Mouse (Mus musculus) ES-E14 (cell line): ENCODE results near the gene Pitpnc1. TPM values are rescaled to one million over a fixed set of nuclear protein-coding genes. Genes with fewer than 3 reads are reported as not detected.

Source experiments
- DNase-seq: peaks from one replicate; pipeline ENCODE4 v3.0.0-alpha.2; 2013; ENCODE audit warnings: low read depth, low spot score
- H3K27ac ChIP-seq: 2 replicates; pipeline ENCODE4 v1.5.1; 2012; ENCODE audit warnings: low read depth, mild to moderate bottlenecking, low read length, moderate library complexity, mixed read lengths; ENCODE audit not compliant: poor library complexity, insufficient read depth, severe bottlenecking
- H3K36me3 ChIP-seq: 2 replicates; pipeline ENCODE4 v1.6.1; 2012; ENCODE audit warnings: mild to moderate bottlenecking, low read length, moderate library complexity, mixed read lengths; ENCODE audit not compliant: control insufficient read depth, poor library complexity, insufficient read depth, severe bottlenecking
- H3K4me1 ChIP-seq, 2 experiments: fragments of 150-350 bp in 1 of 2; sonication (generic) in 1 of 2; 2 replicates each; pipeline ENCODE4 v1.6.1; 2012; ENCODE audit warnings: low read length in 2 of 2, mild to moderate bottlenecking in 1 of 2, mixed read lengths in 1 of 2; ENCODE audit not compliant: control insufficient read depth in 2 of 2, insufficient read depth in 2 of 2, poor library complexity in 1 of 2
- H3K4me3 ChIP-seq, 2 experiments: fragments of 150-350 bp in 1 of 2; sonication (generic) in 1 of 2; 2 replicates each; pipeline ENCODE4 v1.5.1; 2012; ENCODE audit warnings: low read length in 2 of 2, low read depth in 1 of 2, mild to moderate bottlenecking in 1 of 2, mixed read lengths in 1 of 2; ENCODE audit not compliant: insufficient read depth in 1 of 2, poor library complexity in 1 of 2, severe bottlenecking in 1 of 2
- H3K9ac ChIP-seq: 2 replicates; pipeline ENCODE4 v1.6.1; 2012; ENCODE audit warnings: low read depth, mild to moderate bottlenecking, low read length, mixed read lengths; ENCODE audit not compliant: poor library complexity, insufficient read depth, severe bottlenecking
- H3K9me3 ChIP-seq: fragments of 150-350 bp; sonication (generic); 2 replicates; pipeline ENCODE4 v1.6.1; 2012; ENCODE audit warnings: low read depth, mild to moderate bottlenecking, low read length; ENCODE audit not compliant: control insufficient read depth, insufficient read depth
- CHD2 ChIP-seq: IDR thresholded peaks from 2 replicates; pipeline ENCODE4 v1.6.1; 2014; ENCODE audit warnings: mild to moderate bottlenecking, low read depth, low read length, inconsistent platforms
- HCFC1 ChIP-seq: IDR thresholded peaks from 2 replicates; pipeline ENCODE4 v1.6.1; 2012; ENCODE audit warnings: low read length, inconsistent platforms, borderline replicate concordance; ENCODE audit not compliant: insufficient read depth
- MAFK ChIP-seq: IDR thresholded peaks from 2 replicates; pipeline ENCODE4 v1.6.1; 2014; ENCODE audit warnings: mild to moderate bottlenecking, low read depth, low read length, inconsistent platforms; ENCODE audit not compliant: insufficient read depth
- ZC3H11A ChIP-seq: IDR thresholded peaks from 2 replicates; pipeline ENCODE4 v1.6.1; 2012; ENCODE audit warnings: low read depth, mild to moderate bottlenecking, inconsistent platforms, low read length, borderline replicate concordance
- ZNF384 ChIP-seq: IDR thresholded peaks from 2 replicates; pipeline ENCODE4 v1.6.1; 2012; ENCODE audit warnings: low read depth, low read length, inconsistent platforms
- in situ Hi-C, 2 experiments: fragments of 600-800 bp; cut with MboI; formaldehyde crosslinking; loops; one replicate each; pipeline ENCODE4 v1.15.1; 2025; ENCODE audit warnings: low sequenced_read_pairs in 2 of 2, inconsistent platforms in 1 of 2; ENCODE audit not compliant: unreplicated experiment in 2 of 2
- total RNA-seq: library from RNA; depleted of rRNA; stranded (reverse); fragments of 300-350 nt; gene quantifications from 2 replicates; pipeline ENCODE4 v1.2.3, GENCODE M21; 2012

The Pitpnc1 gene
- total RNA-seq, 1 experiment = 37.3 TPM

- Histone ChIP-seq H3K9me3 (no peaks in the 10 kb centered on the region), H3K4me3 (no peak overlapping the region), H3K27ac (no peak overlapping the region), H3K9ac (no peak overlapping the region), H3K36me3 (peaks cover 7% of the 10 kb centered on the region; the same call in 1 of the 2 replicates), H3K4me1 (peaks cover 0 to 18% of the 10 kb centered on the region in 2 experiments; a peak in 1 of 4 replicates)
- in situ Hi-C loops = no loop called here
- no peak for TF ChIP-seq MAFK
- TF ChIP-seq HCFC1 = no peak
- no peak for TF ChIP-seq ZC3H11A
- TF ChIP-seq ZNF384 = no peak
- DNase-seq = no peak
These were observed 144.5 kb downstream of the Pitpnc1 start for GRCm38 (mm10) chr11:107325739-107326725.

- Histone ChIP-seq H3K4me1 (peaks cover 2 to 18% of the 10 kb centered on the region in 2 experiments; a peak in 3 of 4 replicates), H3K36me3 (peaks cover 5% of the 10 kb centered on the region; the same call in 1 of the 2 replicates), H3K9me3 (no peaks in the 10 kb centered on the region), H3K27ac (no peak overlapping the region), H3K9ac (no peak overlapping the region), H3K4me3 (no peak overlapping the region)
- TF ChIP-seq MAFK = no peak
- no peak for TF ChIP-seq ZC3H11A
- TF ChIP-seq CHD2 = no peak
- no peak for TF ChIP-seq HCFC1
- no peak for TF ChIP-seq ZNF384
- in situ Hi-C loops = no loop called here
- DNase-seq = no peak
These were observed 145.3 kb downstream of the Pitpnc1 start for GRCm38 (mm10) chr11:107325226-107325625.

DNA sequence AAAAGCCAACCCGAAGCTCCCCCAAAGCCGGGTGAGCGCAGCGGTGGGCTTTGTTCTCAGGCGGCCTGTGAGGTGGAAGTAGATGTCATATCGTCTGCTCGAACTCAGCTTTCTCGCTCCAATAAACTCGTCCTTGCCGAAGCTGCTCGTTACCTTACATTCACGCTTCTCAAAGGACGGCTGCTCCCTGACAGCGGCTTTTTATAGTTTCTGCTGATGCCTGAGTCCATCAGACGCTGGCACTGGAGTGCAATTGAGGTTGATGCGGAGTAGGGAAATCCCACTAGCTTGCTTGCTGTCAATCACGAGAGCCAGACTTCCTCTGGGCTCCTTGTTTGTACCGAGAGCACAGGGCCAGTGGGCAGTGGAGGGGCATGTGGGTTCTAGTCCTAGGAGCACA lies 147.3 kb downstream of the Pitpnc1 start:
- Histone ChIP-seq H3K27ac (no peak overlapping the region), H3K4me1 (peaks cover 7 to 22% of the 10 kb centered on the region in 2 experiments; a peak in 3 of 4 replicates), H3K4me3 (no peak overlapping the region), H3K9me3 (no peaks in the 10 kb centered on the region), H3K9ac (no peak overlapping the region), H3K36me3 (peaks cover 11% of the 10 kb centered on the region; the same call in 1 of the 2 replicates)
- DNase-seq = no peak
- TF ChIP-seq CHD2 = no peak
- TF ChIP-seq HCFC1 = no peak
- no peak for TF ChIP-seq ZC3H11A
- in situ Hi-C loops = no loop called here

- H3K36me3 ChIP-seq = peaks cover 11% of the 10 kb centered on the region; the same call in 1 of the 2 replicates
- no peak overlapping the region for H3K27ac ChIP-seq
- H3K4me3 ChIP-seq = no peak overlapping the region
- H3K4me1 ChIP-seq = peaks cover 7 to 19% of the 10 kb centered on the region in 2 experiments; a peak in 3 of 4 replicates
- DNase-seq = no peak
- H3K9ac ChIP-seq = no peak overlapping the region
- no peaks in the 10 kb centered on the region for H3K9me3 ChIP-seq
- TF ChIP-seq ZNF384 (no peak), HCFC1 (no peak), ZC3H11A (no peak)
- in situ Hi-C loops = no loop called here
These were observed 148.3 kb downstream of the Pitpnc1 start for GRCm38 (mm10) chr11:107322226-107322625.
